19 mouse cellular contexts compared by ENCODE assay signal in genomic region chr3:147736673-147737439, GRCm38 (mm10).
DNase-seq lines count a peak whose midpoint lies in the region; ATAC-seq and TF ChIP-seq lines count a peak whose summit lies in the region.
"Had no signal": no experiment of that assay in that cellular context is flagged by ENCODE, and none has a peak within 500 bp of the region (broad histone marks: within the 10 kb centered on the region; RNA-seq: fewer than 3 reads in every experiment).

No protein-coding gene starts in this region.

- no peak overlapping the region for H3K4me3 ChIP-seq in forebrain, embryonic 14.5 days (ENCODE audit: low read depth, low read length)
- no peak overlapping the region for H3K4me3 ChIP-seq in forebrain, embryonic 10.5 days
- H3K4me3 ChIP-seq in layer of hippocampus, adult 2 months: no peak overlapping the region
- H3K4me3 ChIP-seq: erythroblast, embryonic 14.5 days; hindbrain, embryonic 13.5 days; intestine, embryonic 15.5 days; midbrain, embryonic 13.5 days had no signal

- no peak overlapping the region for H3K27ac ChIP-seq in forebrain, embryonic 14.5 days (ENCODE audit: low read depth, low read length)
- H3K27ac ChIP-seq in forebrain, embryonic 10.5 days: no peak overlapping the region
- no peak overlapping the region for H3K27ac ChIP-seq in layer of hippocampus, adult 2 months
- H3K27ac ChIP-seq: hindbrain, embryonic 13.5 days; intestine, embryonic 15.5 days; macrophage; midbrain, embryonic 13.5 days had no signal

- H3K9me3 ChIP-seq in forebrain, embryonic 14.5 days (replicated peaks; ENCODE audit: control insufficient read depth, low read length): no peaks in the 10 kb centered on the region
- H3K9me3 ChIP-seq in forebrain, embryonic 10.5 days: no peaks in the 10 kb centered on the region
- H3K9me3 ChIP-seq: hindbrain, embryonic 13.5 days; intestine, embryonic 15.5 days; midbrain, embryonic 13.5 days had no signal

- in situ Hi-C loops in Patski (cut with MboI; ENCODE audit: low pct_unique_long_range_greater_than_20kb): no loop called here

- 48% methylated on average over 6 of the region's 6 CpGs for WGBS in forebrain, embryonic 14.5 days
- 84% methylated on average over 6 of the region's 6 CpGs for WGBS in forebrain, embryonic 10.5 days

- no peaks in the 10 kb centered on the region for H3K27me3 ChIP-seq in forebrain, embryonic 14.5 days (replicated peaks; ENCODE audit: control insufficient read depth, insufficient read depth, low read length)
- H3K27me3 ChIP-seq in forebrain, embryonic 10.5 days (ENCODE audit: poor library complexity, severe bottlenecking): no peaks in the 10 kb centered on the region
- no peaks in the 10 kb centered on the region for H3K27me3 ChIP-seq in Patski
- H3K27me3 ChIP-seq: hindbrain, embryonic 13.5 days; intestine, embryonic 15.5 days; midbrain, embryonic 13.5 days had no signal

- POLR2A ChIA-PET in Patski (lab: Charles Lee): no interaction called here

- CTCF ChIA-PET in Patski (lab: Charles Lee): interaction anchor here (1.3 kb wide), 2 partner anchors 8 to 32 kb away, joined by 3 read pairs; no protein-coding TSS in a partner anchor

- H3K36me3 ChIP-seq in forebrain, embryonic 14.5 days (ENCODE audit: control insufficient read depth, insufficient read depth, low read length): no peaks in the 10 kb centered on the region
- no peaks in the 10 kb centered on the region for H3K36me3 ChIP-seq in forebrain, embryonic 10.5 days (replicated peaks)
- H3K36me3 ChIP-seq: hindbrain, embryonic 13.5 days; intestine, embryonic 15.5 days; midbrain, embryonic 13.5 days had no signal

- H3K9ac ChIP-seq in forebrain, embryonic 14.5 days (ENCODE audit: low read length): no peak overlapping the region
- H3K9ac ChIP-seq: hindbrain, embryonic 13.5 days; intestine, embryonic 15.5 days; liver, postnatal 0 days; midbrain, embryonic 13.5 days had no signal

- DNase-seq in forebrain, embryonic 14.5 days (ENCODE audit: low spot score): peak; percentile 41
- no peak for DNase-seq in forebrain, embryonic 10.5 days (ENCODE audit: extremely low spot score, low spot score)
- DNase-seq in layer of hippocampus, adult 2 months (ENCODE audit: low spot score in 2 of 2): no peak
- no peak for DNase-seq in layer of hippocampus, adult 8-10 months (ENCODE audit: low spot score in 2 of 2)
- DNase-seq in 3T3-L1 (ENCODE audit: low read depth, low spot score) (peak; percentile 46), Patski (ENCODE audit: low read depth, low spot score) (no peak)
- DNase-seq in kidney, adult 11 months: no peak
- DNase-seq in adrenal gland, postnatal 14 days: no peak
- DNase-seq: adrenal gland, adult 8-10 months; cerebellum, adult 2 months; heart, adult 18-20 months; kidney, postnatal 25 days; liver, postnatal 0 days; thymus, postnatal 36 days had no signal

- peak; percentile 29; the same call in 1 of the 2 replicates for ATAC-seq in forebrain, embryonic 14.5 days
- ATAC-seq in Patski: no peak
- ATAC-seq: intestine, embryonic 15.5 days; liver, postnatal 0 days; midbrain, embryonic 13.5 days had no signal

- H3K4me1 ChIP-seq in forebrain, embryonic 14.5 days (ENCODE audit: control insufficient read depth, insufficient read depth, low read length): no peaks in the 10 kb centered on the region
- peaks cover 5% of the 10 kb centered on the region; the same call in 1 of the 2 replicates for H3K4me1 ChIP-seq in forebrain, embryonic 10.5 days
- H3K4me1 ChIP-seq: hindbrain, embryonic 13.5 days; intestine, embryonic 15.5 days; midbrain, embryonic 13.5 days had no signal

- TF ChIP-seq CTCF in layer of hippocampus, adult 2 months (conservative IDR thresholded peaks at IDR 0.05): peak; percentile 68
- peak; percentile 54 for TF ChIP-seq CTCF in Patski (IDR thresholded peaks at IDR 0.05)

- H3K4me2 ChIP-seq in forebrain, embryonic 14.5 days (ENCODE audit: low read length): no peak overlapping the region
- H3K4me2 ChIP-seq: hindbrain, embryonic 13.5 days; intestine, embryonic 15.5 days; midbrain, embryonic 13.5 days had no signal

Comparison
In these comparisons a context has a peak if more than half of its experiments do, and no peak if none do; other contexts are left out.
1. DNase-seq: peak in forebrain, embryonic 14.5 days (single experiment) and 3T3-L1 (single experiment); none in forebrain, embryonic 10.5 days (single experiment), layer of hippocampus, adult 2 months (0 of 2), layer of hippocampus, adult 8-10 months (0 of 2), Patski (single experiment), kidney, adult 11 months (single experiment) and adrenal gland, postnatal 14 days (single experiment).